Mouse (Mus musculus): ENCODE results near the gene Scml4.

DNA sequence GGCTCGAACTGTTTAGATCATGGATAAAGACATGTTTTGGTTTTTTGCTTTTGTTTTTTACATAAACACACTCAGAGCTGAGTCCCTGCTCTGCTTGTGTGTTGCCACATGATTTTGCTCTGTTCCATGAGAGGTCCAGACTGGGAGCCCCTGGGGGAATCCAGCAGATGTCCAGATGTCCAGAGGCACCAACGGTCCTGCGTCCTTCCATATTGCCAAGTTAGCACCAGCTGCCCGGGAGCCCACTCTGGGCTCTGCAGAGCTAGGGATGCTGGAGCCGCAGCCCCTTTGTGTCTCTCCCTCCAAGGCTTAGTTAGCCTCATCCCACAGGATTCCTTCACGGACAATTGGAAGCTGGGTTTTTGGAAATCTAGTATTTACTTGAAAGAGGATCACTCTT is 101.6 kb downstream of the Scml4 start:
- TF ChIP-seq CTCF (IDR thresholded peaks at IDR 0.05) (no peak), POLR2A (IDR thresholded peaks at IDR 0.05; ENCODE audit: insufficient read depth, low read depth, low read length) (no peak)
